Mouse (Mus musculus) embryonic stem cell, embryonic (primary cell): ENCODE results near the gene Igdcc3.

Source experiments
- CTCF ChIA-PET, 4 experiments: fragments of 300-600 bp in 2 of 4; fragments of 350-600 bp in 2 of 4; sonication (Branson Sonifier 250); formaldehyde crosslinking; loops; one replicate each; lab custom pipeline; 2022; ENCODE audit warnings: inconsistent platforms in 2 of 4; lab: Charles Lee
- POLR2A ChIA-PET, 4 experiments: fragments of 300-600 bp in 2 of 4; fragments of 350-600 bp in 2 of 4; sonication (Branson Sonifier 250); formaldehyde crosslinking; loops; one replicate each; lab custom pipeline; 2022; ENCODE audit warnings: antibody characterized with exemption in 4 of 4, inconsistent platforms in 1 of 4; lab: Charles Lee

The Igdcc3 gene

GRCm38 (mm10) chr9:65178336-65179213 is 37.6 kb downstream of the Igdcc3 start:
- CTCF ChIA-PET = interaction anchor here (0.6 to 4.1 kb wide), 24 partner anchors 9 to 1269 kb away, joined by 3 to 18 read pairs (median 5); no protein-coding TSS in a partner anchor
- POLR2A ChIA-PET = interaction anchor here (0.6 to 13.2 kb wide), 59 partner anchors 8 to 462 kb away, joined by 3 to 251 read pairs (median 4); partner anchors contain the start of genes Hacd3 (in 3 of the 4), Parp16 (in 3 of the 4), Dpp8 (in 1 of the 4) and Slc24a1 (in 1 of the 4)

- ChIA-PET CTCF (interaction anchor here in 3 of 4 experiments (0.7 to 4.1 kb wide), 7 partner anchors 11 to 60 kb away, joined by 3 to 18 read pairs (median 9); no protein-coding TSS in a partner anchor), POLR2A (interaction anchor here in 3 of 4 experiments (1.0 to 13.2 kb wide), 16 partner anchors 11 to 158 kb away, joined by 3 to 251 read pairs (median 9); partner anchors contain the start of genes Parp16 (in 3 of the 3), Hacd3 (in 2 of the 3) and Dpp8 (in 1 of the 3))
Measured at GRCm38 (mm10) chr9:65179817-65180624, 39.0 kb downstream of the Igdcc3 start.

GRCm38 (mm10) chr9:65188599-65188998 is 47.6 kb downstream of the Igdcc3 start:
- ChIA-PET POLR2A (interaction anchor here in 3 of 4 experiments (0.6 to 1.6 kb wide), 10 partner anchors 9 to 156 kb away, joined by 3 to 9 read pairs (median 4); no protein-coding TSS in a partner anchor), CTCF (interaction anchor here (0.6 to 1.8 kb wide), 14 partner anchors 10 to 167 kb away, joined by 3 to 12 read pairs (median 4); partner anchors contain the start of gene Hacd3 (in 1 of the 4))

- POLR2A ChIA-PET = interaction anchor here (0.8 to 10.5 kb wide), 15 partner anchors 8 to 85 kb away, joined by 3 to 238 read pairs (median 4); no protein-coding TSS in a partner anchor
- CTCF ChIA-PET = interaction anchor here in 3 of 4 experiments (0.6 to 2.1 kb wide), 8 partner anchors 10 to 844 kb away, joined by 3 to 12 read pairs (median 4); no protein-coding TSS in a partner anchor
Measured at GRCm38 (mm10) chr9:65190306-65190705, 49.3 kb downstream of the Igdcc3 start.

GRCm38 (mm10) chr9:65191389-65191754 is 50.4 kb downstream of the Igdcc3 start:
- CTCF ChIA-PET = interaction anchor here (0.6 to 2.1 kb wide), 11 partner anchors 13 to 1434 kb away, joined by 3 to 12 read pairs (median 4); no protein-coding TSS in a partner anchor
- POLR2A ChIA-PET = interaction anchor here (0.5 to 10.5 kb wide), 21 partner anchors 9 to 910 kb away, joined by 3 to 251 read pairs (median 5); partner anchors contain the start of gene Tipin (in 1 of the 4)

GRCm38 (mm10) chr9:65191755-65192469 is 50.9 kb downstream of the Igdcc3 start:
- ChIA-PET CTCF (interaction anchor here in 2 of 4 experiments (0.7 to 2.1 kb wide), 6 partner anchors 13 to 1079 kb away, joined by 3 to 12 read pairs (median 4); no protein-coding TSS in a partner anchor), POLR2A (interaction anchor here in 3 of 4 experiments (0.5 to 10.5 kb wide), 24 partner anchors 8 to 911 kb away, joined by 3 to 251 read pairs (median 8); partner anchors contain the start of genes Igdcc3 (in 1 of the 3) and Tipin (in 1 of the 3))

- ChIA-PET CTCF (interaction anchor here in 1 of 4 experiments (0.7 to 2.1 kb wide), 2 partner anchors 65 to 69 kb away, joined by 3 to 5 read pairs; no protein-coding TSS in a partner anchor), POLR2A (interaction anchor here in 3 of 4 experiments (0.6 to 10.5 kb wide), 19 partner anchors 9 to 1588 kb away, joined by 4 to 251 read pairs (median 42); partner anchors contain the start of gene Igdcc3 (in 1 of the 3))
Measured at GRCm38 (mm10) chr9:65193214-65193613, 52.2 kb downstream of the Igdcc3 start.

- ChIA-PET POLR2A (interaction anchor here (1.0 to 10.5 kb wide), 56 partner anchors 10 to 457 kb away, joined by 3 to 251 read pairs (median 16); partner anchors contain the start of genes Igdcc3 (in 2 of the 4), Rab11a (in 2 of the 4), Hacd3 (in 1 of the 4) and Mtfmt (in 1 of the 4)), CTCF (interaction anchor here in 3 of 4 experiments (0.6 to 1.1 kb wide), 3 partner anchors 27 to 67 kb away, joined by 3 to 5 read pairs (median 4); no protein-coding TSS in a partner anchor)
Measured at GRCm38 (mm10) chr9:65195053-65195452, 54.1 kb downstream of the Igdcc3 start, which contains the start of gene Parp16. TSS of gene Parp16 (plus strand) at chr9:65195353.

GRCm38 (mm10) chr9:65195621-65195981 is 54.6 kb downstream of the Igdcc3 start:
- ChIA-PET CTCF (interaction anchor here (0.5 to 2.8 kb wide), 10 partner anchors 13 to 403 kb away, joined by 3 to 15 read pairs (median 4); no protein-coding TSS in a partner anchor), POLR2A (interaction anchor here (0.6 to 10.5 kb wide), 164 partner anchors 9 to 1270 kb away, joined by 3 to 251 read pairs (median 5); partner anchors contain the start of genes Dpp8 (in 3 of the 4), Igdcc3 (in 2 of the 4), Rab11a (in 2 of the 4) and Ankdd1a (in 1 of the 4))

- ChIA-PET CTCF (interaction anchor here (0.5 to 2.8 kb wide), 13 partner anchors 12 to 403 kb away, joined by 3 to 15 read pairs (median 4); no protein-coding TSS in a partner anchor), POLR2A (interaction anchor here (0.6 to 10.5 kb wide), 184 partner anchors 9 to 1270 kb away, joined by 3 to 251 read pairs (median 5); partner anchors contain the start of genes Dpp8 (in 3 of the 4), Hacd3 (in 2 of the 4), Igdcc3 (in 2 of the 4) and Mtfmt (in 2 of the 4))
Measured at GRCm38 (mm10) chr9:65195982-65196737, 55.2 kb downstream of the Igdcc3 start.

- ChIA-PET POLR2A (interaction anchor here (0.6 to 10.5 kb wide), 141 partner anchors 8 to 1312 kb away, joined by 3 to 251 read pairs (median 6); partner anchors contain the start of genes Hacd3 (in 2 of the 4), Igdcc3 (in 2 of the 4), Mtfmt (in 2 of the 4) and Cilp (in 1 of the 4)), CTCF (interaction anchor here (0.6 to 2.8 kb wide), 14 partner anchors 9 to 88 kb away, joined by 3 to 15 read pairs (median 4); no protein-coding TSS in a partner anchor)
Measured at GRCm38 (mm10) chr9:65196738-65197569, 56.0 kb downstream of the Igdcc3 start.

- ChIA-PET POLR2A (interaction anchor here in 3 of 4 experiments (0.5 to 10.5 kb wide), 56 partner anchors 9 to 1318 kb away, joined by 3 to 251 read pairs (median 11); partner anchors contain the start of genes Hacd3 (in 2 of the 3), Igdcc3 (in 2 of the 3), Cilp (in 1 of the 3) and Mtfmt (in 1 of the 3)), CTCF (interaction anchor here in 3 of 4 experiments (0.6 to 2.8 kb wide), 8 partner anchors 15 to 87 kb away, joined by 3 to 15 read pairs (median 4); no protein-coding TSS in a partner anchor)
Measured at GRCm38 (mm10) chr9:65197826-65198225, 56.8 kb downstream of the Igdcc3 start.

- ChIA-PET POLR2A (interaction anchor here in 3 of 4 experiments (0.6 to 10.5 kb wide), 29 partner anchors 7 to 693 kb away, joined by 3 to 251 read pairs (median 5); partner anchors contain the start of genes Hacd3 (in 1 of the 3) and Mtfmt (in 1 of the 3)), CTCF (interaction anchor here in 2 of 4 experiments (0.9 to 1.5 kb wide), 3 partner anchors 9 to 30 kb away, joined by 3 to 4 read pairs (median 3); no protein-coding TSS in a partner anchor)
Measured at GRCm38 (mm10) chr9:65199723-65200122, 58.7 kb downstream of the Igdcc3 start.
